ENCODE assay signal across 8 mouse cellular contexts in genomic region chr11:60830433-60831052, GRCm38 (mm10). TPM values are rescaled to one million over a fixed set of nuclear protein-coding genes. Genes with fewer than 3 reads are reported as not detected.
DNase-seq lines count a peak whose midpoint lies in the region; ATAC-seq lines count a peak whose summit lies in the region.

Gene Dhrs7b, plus strand, starts transcription at chr11:60830631.

- H3K4me1 ChIP-seq in hindbrain, embryonic 12.5 days = peaks cover 7% of the 10 kb centered on the region

- peak within 1 kb of the TSS; percentile 77 for H3K9ac ChIP-seq in hindbrain, embryonic 12.5 days

- peak; percentile 96 for DNase-seq in NIH3T3 (ENCODE audit: low read depth)
- DNase-seq in cerebellum, postnatal 10 days = peak; percentile 90
- peak; percentile 83 to 86 for DNase-seq in frontal cortex, postnatal 10 days (ENCODE audit: low spot score in 2 of 2)
- peak; percentile 86 to 92 for DNase-seq in layer of hippocampus, postnatal 14 days (ENCODE audit: low spot score in 2 of 2)
- DNase-seq in lung, postnatal 14 days = peak; percentile 83
- DNase-seq in retina, adult 2 months (ENCODE audit: low read depth, low spot score) = peak; percentile 87
- DNase-seq in thymus, postnatal 36 days = peak; percentile 79 to 80

- no peaks in the 10 kb centered on the region for H3K36me3 ChIP-seq in hindbrain, embryonic 12.5 days

- H3K9me3 ChIP-seq in hindbrain, embryonic 12.5 days (replicated peaks) = no peaks in the 10 kb centered on the region

- under 1% methylated on average over 34 of the region's 34 CpGs for WGBS in hindbrain, embryonic 12.5 days

- peak within 1 kb of the TSS; percentile 66 for H3K4me3 ChIP-seq in hindbrain, embryonic 12.5 days

- ATAC-seq in hindbrain, embryonic 12.5 days (ENCODE audit: low FRiP score) = peak; percentile 93

- peak within 1 kb of the TSS; percentile 66 for H3K27ac ChIP-seq in hindbrain, embryonic 12.5 days

- H3K4me2 ChIP-seq in hindbrain, embryonic 12.5 days (replicated peaks) = peak within 1 kb of the TSS; percentile 86

- peaks cover 4% of the 10 kb centered on the region; the same call in 1 of the 2 replicates for H3K27me3 ChIP-seq in hindbrain, embryonic 12.5 days

RNA-seq across cellular contexts. Expression of gene Dhrs7b, which starts in this region (rescaled TPM):
- polyA plus RNA-seq in hindbrain, embryonic 12.5 days (2016; fragmentation: Nextera tagmentation; extraction: Ambion mirVana) = 25.6 and 30.4 TPM in 2 replicates
- total RNA-seq in layer of hippocampus, postnatal 14 days (2021) = 10 to 100 TPM; 27.3 to 31.4 TPM

Comparison
In these comparisons a context has a peak if more than half of its experiments do, and no peak if none do; other contexts are left out.
1. Peak in every context shown above with its lines: DNase-seq, ATAC-seq, H3K4me3 ChIP-seq and H3K27ac ChIP-seq.